ENCODE assay signal across 7 mouse cellular contexts in genomic region chr7:12949872-12950229, GRCm38 (mm10). TPM values are rescaled to one million over a fixed set of nuclear protein-coding genes. Genes with fewer than 3 reads are reported as not detected.
DNase-seq lines count a peak whose midpoint lies in the region; ATAC-seq and TF ChIP-seq lines count a peak whose summit lies in the region.

No protein-coding gene starts in this region.

- H3K27me3 ChIP-seq in spleen, adult 2 months (ENCODE audit: control insufficient read depth, insufficient read depth, low read length): no peaks in the 10 kb centered on the region
- no peaks in the 10 kb centered on the region for H3K27me3 ChIP-seq in forebrain, embryonic 11.5 days (ENCODE audit: control insufficient read depth, insufficient read depth, low read length)
- no peaks in the 10 kb centered on the region for H3K27me3 ChIP-seq in liver, embryonic 12.5 days (replicated peaks)
- H3K27me3 ChIP-seq in stomach, postnatal 0 days (ENCODE audit: control insufficient read depth, insufficient read depth, low read length): no peaks in the 10 kb centered on the region

- H3K36me3 ChIP-seq in spleen, adult 2 months (ENCODE audit: control insufficient read depth, insufficient read depth, low read length): no peaks in the 10 kb centered on the region
- H3K36me3 ChIP-seq in forebrain, embryonic 11.5 days (ENCODE audit: control insufficient read depth, insufficient read depth, low read length): no peaks in the 10 kb centered on the region
- H3K36me3 ChIP-seq in liver, embryonic 12.5 days: no peaks in the 10 kb centered on the region
- H3K36me3 ChIP-seq in stomach, postnatal 0 days (ENCODE audit: control insufficient read depth, insufficient read depth, low read length): no peaks in the 10 kb centered on the region

- ATAC-seq in forebrain, embryonic 11.5 days (replicated peaks; ENCODE audit: low FRiP score): no peak; the same call in none of the 2 replicates
- peak; percentile 58; the same call in 1 of the 2 replicates for ATAC-seq in liver, embryonic 12.5 days
- ATAC-seq in stomach, postnatal 0 days (ENCODE audit: low FRiP score, low TSS enrichment): peak; percentile 25

- no peak for DNase-seq in spleen, adult 2 months (ENCODE audit: low read depth in 1 of 2, low spot score in 2 of 2)
- no peak for DNase-seq in spleen, adult 18-20 months
- DNase-seq in forebrain, embryonic 11.5 days (ENCODE audit: low spot score): no peak
- DNase-seq in stomach, postnatal 0 days (ENCODE audit: low spot score): no peak
- DNase-seq in thymus, postnatal 0 days (ENCODE audit: low spot score): no peak
- DNase-seq in frontal cortex, postnatal 25 days (ENCODE audit: low spot score in 2 of 2): no peak

- TF ChIP-seq CTCF in spleen, adult 2 months (IDR thresholded peaks at IDR 0.05; ENCODE audit: extremely low read depth, insufficient read depth, insufficient read length, insufficient replicate concordance): no peak
- no peak for TF ChIP-seq CTCF in stomach, postnatal 0 days (IDR thresholded peaks at IDR 0.05; ENCODE audit: low read depth)

- no peak for TF ChIP-seq POLR2A in spleen, adult 2 months (IDR thresholded peaks at IDR 0.05; ENCODE audit: low read depth, low read length)

- peak overlapping the region; percentile 56 for H3K9ac ChIP-seq in forebrain, embryonic 11.5 days (ENCODE audit: low read length)
- peak overlapping the region; percentile 80 for H3K9ac ChIP-seq in liver, embryonic 12.5 days
- peak overlapping the region; percentile 63 for H3K9ac ChIP-seq in stomach, postnatal 0 days (ENCODE audit: low read length)

- TF ChIP-seq EP300 in stomach, postnatal 0 days (optimal IDR thresholded peaks at IDR 0.05): no peak

- WGBS in spleen, adult 2 months: 2% methylated on average over 16 of the region's 16 CpGs
- 11% methylated on average over 16 of the region's 16 CpGs for WGBS in forebrain, embryonic 11.5 days
- 2% methylated on average over 16 of the region's 16 CpGs for WGBS in liver, embryonic 12.5 days (ENCODE audit: insufficient replicate concordance)
- 3% methylated on average over 16 of the region's 16 CpGs for WGBS in stomach, postnatal 0 days

- no peaks in the 10 kb centered on the region for H3K9me3 ChIP-seq in forebrain, embryonic 11.5 days (ENCODE audit: control insufficient read depth, low read length)
- H3K9me3 ChIP-seq in liver, embryonic 12.5 days (replicated peaks): no peaks in the 10 kb centered on the region
- H3K9me3 ChIP-seq in stomach, postnatal 0 days (ENCODE audit: control insufficient read depth, low read length): no peaks in the 10 kb centered on the region

- H3K4me1 ChIP-seq in spleen, adult 2 months (ENCODE audit: control insufficient read depth, insufficient read depth, insufficient read length): peaks cover 4% of the 10 kb centered on the region; the same call in 1 of the 2 replicates
- no peaks in the 10 kb centered on the region; the same call in 1 of the 2 replicates for H3K4me1 ChIP-seq in forebrain, embryonic 11.5 days (replicated peaks; ENCODE audit: control insufficient read depth, insufficient read depth, low read length)
- H3K4me1 ChIP-seq in liver, embryonic 12.5 days: peaks cover 39% of the 10 kb centered on the region
- H3K4me1 ChIP-seq in stomach, postnatal 0 days (replicated peaks; ENCODE audit: control insufficient read depth, insufficient read depth): peaks cover 3% of the 10 kb centered on the region; the same call in 1 of the 2 replicates

- H3K4me2 ChIP-seq in forebrain, embryonic 11.5 days (ENCODE audit: low read depth, low read length, severe bottlenecking): peak overlapping the region; percentile 64
- H3K4me2 ChIP-seq in liver, embryonic 12.5 days: peak overlapping the region; percentile 87
- H3K4me2 ChIP-seq in stomach, postnatal 0 days (replicated peaks; ENCODE audit: low read depth): peak overlapping the region; percentile 80

- peak overlapping the region; percentile 57 for H3K27ac ChIP-seq in spleen, adult 2 months (ENCODE audit: insufficient read depth, low read length)
- 0 out of 2 replicates have a peak overlapping the region, but pooled peaks have one; percentile 33 for H3K27ac ChIP-seq in forebrain, embryonic 11.5 days (ENCODE audit: low read depth, low read length)
- H3K27ac ChIP-seq in liver, embryonic 12.5 days: peak overlapping the region; percentile 82
- H3K27ac ChIP-seq in stomach, postnatal 0 days (replicated peaks): peak overlapping the region; percentile 76

- peak overlapping the region; percentile 75 for H3K4me3 ChIP-seq in spleen, adult 2 months (ENCODE audit: extremely low read depth, insufficient read depth, insufficient read length)
- H3K4me3 ChIP-seq in forebrain, embryonic 11.5 days (ENCODE audit: low read depth, low read length): peak overlapping the region; percentile 34
- peak overlapping the region; percentile 67 for H3K4me3 ChIP-seq in liver, embryonic 12.5 days
- H3K4me3 ChIP-seq in stomach, postnatal 0 days (ENCODE audit: low read depth, low read length): peak overlapping the region; percentile 49

RNA-seq across cellular contexts. Expression of gene Zfp324, which starts 15.8 kb away (rescaled TPM):
- polyA plus RNA-seq in spleen, adult 2 months (2012; rRNA removed): 3.7 and 4.7 TPM in 2 replicates
- polyA plus RNA-seq in forebrain, embryonic 11.5 days (2014; fragmentation: Nextera tagmentation; extraction: Ambion mirVana): 10.8 and 11.2 TPM in 2 replicates
- 4.4 and 5.1 TPM in 2 replicates for polyA plus RNA-seq in liver, embryonic 12.5 days (2016; fragmentation: Nextera tagmentation; extraction: Ambion mirVana)
- polyA plus RNA-seq in stomach, postnatal 0 days (2015; fragmentation: Nextera tagmentation; extraction: Ambion mirVana): 4.4 and 4.6 TPM in 2 replicates
- polyA plus RNA-seq in thymus, postnatal 0 days (2015; fragmentation: Nextera tagmentation; extraction: Ambion mirVana): 4.9 and 5.0 TPM in 2 replicates

RNA-seq across cellular contexts. Expression of gene Rnf225, which starts 22.6 kb away (rescaled TPM):
- polyA plus RNA-seq in spleen, adult 2 months (2012; rRNA removed): 0.21 and 0.31 TPM in 2 replicates
- 1.3 and 1.6 TPM in 2 replicates for polyA plus RNA-seq in forebrain, embryonic 11.5 days (2014; fragmentation: Nextera tagmentation; extraction: Ambion mirVana)
- 0.24 and 0.43 TPM in 2 replicates for polyA plus RNA-seq in liver, embryonic 12.5 days (2016; fragmentation: Nextera tagmentation; extraction: Ambion mirVana)
- 30.7 and 33.6 TPM in 2 replicates for polyA plus RNA-seq in stomach, postnatal 0 days (2015; fragmentation: Nextera tagmentation; extraction: Ambion mirVana)
- polyA plus RNA-seq in thymus, postnatal 0 days (2015; fragmentation: Nextera tagmentation; extraction: Ambion mirVana): 0.22 and 0.42 TPM in 2 replicates

RNA-seq across cellular contexts. Expression of gene Rps5, which starts 27.8 kb away (rescaled TPM):
- 2,106 and 2,648 TPM in 2 replicates for polyA plus RNA-seq in spleen, adult 2 months (2012; rRNA removed)
- 800 and 844 TPM in 2 replicates for polyA plus RNA-seq in forebrain, embryonic 11.5 days (2014; fragmentation: Nextera tagmentation; extraction: Ambion mirVana)
- polyA plus RNA-seq in liver, embryonic 12.5 days (2016; fragmentation: Nextera tagmentation; extraction: Ambion mirVana): 813 and 821 TPM in 2 replicates
- 784 and 821 TPM in 2 replicates for polyA plus RNA-seq in stomach, postnatal 0 days (2015; fragmentation: Nextera tagmentation; extraction: Ambion mirVana)
- 1,115 and 1,143 TPM in 2 replicates for polyA plus RNA-seq in thymus, postnatal 0 days (2015; fragmentation: Nextera tagmentation; extraction: Ambion mirVana)

RNA-seq across cellular contexts. Expression of gene Zfp446, which starts 27.8 kb away (rescaled TPM):
- 4.1 and 5.1 TPM in 2 replicates for polyA plus RNA-seq in spleen, adult 2 months (2012; rRNA removed)
- polyA plus RNA-seq in forebrain, embryonic 11.5 days (2014; fragmentation: Nextera tagmentation; extraction: Ambion mirVana): 12.8 and 14.6 TPM in 2 replicates
- 5.4 and 5.7 TPM in 2 replicates for polyA plus RNA-seq in liver, embryonic 12.5 days (2016; fragmentation: Nextera tagmentation; extraction: Ambion mirVana)
- polyA plus RNA-seq in stomach, postnatal 0 days (2015; fragmentation: Nextera tagmentation; extraction: Ambion mirVana): 2.1 and 2.5 TPM in 2 replicates
- 5.7 and 5.8 TPM in 2 replicates for polyA plus RNA-seq in thymus, postnatal 0 days (2015; fragmentation: Nextera tagmentation; extraction: Ambion mirVana)

RNA-seq across cellular contexts. Expression of gene Slc27a5, which starts 48.1 kb away (rescaled TPM):
- 0.21 TPM in 2 replicates for polyA plus RNA-seq in spleen, adult 2 months (2012; rRNA removed)
- 0.13 TPM in 1 of 2 replicates, not detected in the other for polyA plus RNA-seq in forebrain, embryonic 11.5 days (2014; fragmentation: Nextera tagmentation; extraction: Ambion mirVana)
- 1.3 and 1.5 TPM in 2 replicates for polyA plus RNA-seq in liver, embryonic 12.5 days (2016; fragmentation: Nextera tagmentation; extraction: Ambion mirVana)
- polyA plus RNA-seq in stomach, postnatal 0 days (2015; fragmentation: Nextera tagmentation; extraction: Ambion mirVana): 0.13 and 0.25 TPM in 2 replicates
- polyA plus RNA-seq in thymus, postnatal 0 days (2015; fragmentation: Nextera tagmentation; extraction: Ambion mirVana): 0.06 and 0.08 TPM in 2 replicates

Comparison
In these comparisons a context has a peak if more than half of its experiments do, and no peak if none do; other contexts are left out.
1. RNA of gene Rnf225, which starts 22.6 kb away (polyA plus RNA-seq): 30.7 to 33.6 TPM in stomach, postnatal 0 days; 1.3 to 1.6 TPM in forebrain, embryonic 11.5 days, 0.24 to 0.43 TPM in liver, embryonic 12.5 days, 0.22 to 0.42 TPM in thymus, postnatal 0 days and 0.21 to 0.31 TPM in spleen, adult 2 months; every median in the first group is over 10 times any median in the second.
2. Peak in every context shown above with its lines, with median percentiles within 50 percentile points of each other: H3K27ac ChIP-seq, H3K4me3 ChIP-seq, H3K4me2 ChIP-seq and H3K9ac ChIP-seq.